9 mouse cellular contexts compared by ENCODE assay signal in genomic region chrX:141236564-141237333, GRCm38 (mm10).
DNase-seq lines count a peak whose midpoint lies in the region; ATAC-seq lines count a peak whose summit lies in the region.
"Had no signal": no experiment of that assay in that cellular context is flagged by ENCODE, and none has a peak within 500 bp of the region (broad histone marks: within the 10 kb centered on the region; RNA-seq: fewer than 3 reads in every experiment).

No protein-coding gene starts in this region.

- WGBS in heart, embryonic 11.5 days (ENCODE audit: insufficient replicate concordance): 47% methylated on average over 2 of the region's 2 CpGs
- WGBS in forebrain, embryonic 16.5 days: 66% methylated on average over 2 of the region's 2 CpGs

- no peak overlapping the region for H3K4me2 ChIP-seq in heart, embryonic 11.5 days
- no peak overlapping the region for H3K4me2 ChIP-seq in forebrain, embryonic 16.5 days (ENCODE audit: low read length)

- no peaks in the 10 kb centered on the region for H3K4me1 ChIP-seq in heart, embryonic 11.5 days (ENCODE audit: control insufficient read depth, insufficient read depth, low read length)
- no peaks in the 10 kb centered on the region for H3K4me1 ChIP-seq in forebrain, embryonic 16.5 days (replicated peaks; ENCODE audit: control insufficient read depth, insufficient read depth, low read length)
- H3K4me1 ChIP-seq: megakaryocyte, embryonic 14.5 days had no signal

- intact Hi-C loops in heart, postnatal 10 days (cut with DNase I): loop anchor here (10.0 kb wide), 1 partner anchor 348 kb away; no protein-coding TSS in a partner anchor

- H3K9ac ChIP-seq in heart, embryonic 11.5 days (ENCODE audit: low read depth, low read length): no peak overlapping the region
- no peak overlapping the region for H3K9ac ChIP-seq in forebrain, embryonic 16.5 days (replicated peaks; ENCODE audit: low read depth, low read length)

- no peaks in the 10 kb centered on the region for H3K9me3 ChIP-seq in heart, embryonic 11.5 days (replicated peaks; ENCODE audit: control insufficient read depth, low read length)
- no peaks in the 10 kb centered on the region for H3K9me3 ChIP-seq in forebrain, embryonic 16.5 days (ENCODE audit: control insufficient read depth, low read length)
- H3K9me3 ChIP-seq: megakaryocyte, embryonic 14.5 days had no signal

- H3K36me3 ChIP-seq in heart, embryonic 11.5 days (ENCODE audit: control insufficient read depth, insufficient read depth, low read length): no peaks in the 10 kb centered on the region
- H3K36me3 ChIP-seq in forebrain, embryonic 16.5 days (ENCODE audit: control insufficient read depth, insufficient read depth): no peaks in the 10 kb centered on the region

- no peak overlapping the region for H3K27ac ChIP-seq in heart, embryonic 11.5 days (ENCODE audit: low read depth, low read length)
- no peak overlapping the region for H3K27ac ChIP-seq in forebrain, embryonic 16.5 days (ENCODE audit: low read length)

- no peak overlapping the region for H3K4me3 ChIP-seq in heart, embryonic 11.5 days (ENCODE audit: low read depth, low read length)
- H3K4me3 ChIP-seq in forebrain, embryonic 16.5 days (replicated peaks; ENCODE audit: low read length): no peak overlapping the region
- H3K4me3 ChIP-seq: megakaryocyte, embryonic 14.5 days had no signal

- peak; percentile 28 to 38 for DNase-seq in heart, postnatal 10 days
- peak; percentile 37 for DNase-seq in testis, postnatal 10 days (ENCODE audit: low spot score)
- DNase-seq in testis, postnatal 14 days (ENCODE audit: low spot score): no peak
- DNase-seq in frontal cortex, postnatal 10 days (ENCODE audit: low spot score in 2 of 2): no peak
- DNase-seq in kidney, adult 18-20 months: no peak

- H3K27me3 ChIP-seq in heart, embryonic 11.5 days (ENCODE audit: control insufficient read depth, insufficient read depth, low read length): no peaks in the 10 kb centered on the region
- H3K27me3 ChIP-seq in forebrain, embryonic 16.5 days (replicated peaks; ENCODE audit: control insufficient read depth, insufficient read depth, low read length): peaks cover 2% of the 10 kb centered on the region; the same call in 1 of the 2 replicates

- no peak for ATAC-seq in heart, embryonic 11.5 days (replicated peaks; ENCODE audit: insufficient number of reproducible peaks, low FRiP score, low TSS enrichment)
- peak; percentile 40 for ATAC-seq in forebrain, embryonic 16.5 days
- peak; percentile 66 for ATAC-seq in megakaryocyte progenitor cell, adult 5-6 weeks (replicated peaks; ENCODE audit: poor library complexity)

Comparison
In these comparisons a context has a peak if more than half of its experiments do, and no peak if none do; other contexts are left out.
1. DNase-seq: peak in heart, postnatal 10 days (2 of 2) and testis, postnatal 10 days (single experiment); none in testis, postnatal 14 days (single experiment), frontal cortex, postnatal 10 days (0 of 2) and kidney, adult 18-20 months (single experiment).